Mouse (Mus musculus): Measurements from ENCODE around the gene Snrpc. TPM values are rescaled to one million over a fixed set of nuclear protein-coding genes. Genes with fewer than 3 reads are reported as not detected.
"Not testable (repeated sequence)": the region's sequence is repeated elsewhere in the genome, so short reads cannot be mapped to it uniquely, and the experiment has no call there.

Snrpc gene
- total RNA-seq (2021) = 10 to 100 TPM; 43.4 to 49.8 TPM
- long read RNA-seq, experiment 1, transcript Snrpc-201 (6 exons, 758 nt) = major isoform, 19 of 22 reads
- long read RNA-seq, experiment 1, partial matches to known transcripts = 3 of 22 reads
- long read RNA-seq, experiment 1, other reads (novel, unspliced or antisense) = 0 of 22 reads
- long read RNA-seq, experiment 2, transcript Snrpc-201 (6 exons, 758 nt) = major isoform, 14 of 16 reads
- long read RNA-seq, experiment 2, partial matches to known transcripts = 1 of 16 reads
- long read RNA-seq, experiment 2, other reads (novel, unspliced or antisense) = 1 of 16 reads

DNA sequence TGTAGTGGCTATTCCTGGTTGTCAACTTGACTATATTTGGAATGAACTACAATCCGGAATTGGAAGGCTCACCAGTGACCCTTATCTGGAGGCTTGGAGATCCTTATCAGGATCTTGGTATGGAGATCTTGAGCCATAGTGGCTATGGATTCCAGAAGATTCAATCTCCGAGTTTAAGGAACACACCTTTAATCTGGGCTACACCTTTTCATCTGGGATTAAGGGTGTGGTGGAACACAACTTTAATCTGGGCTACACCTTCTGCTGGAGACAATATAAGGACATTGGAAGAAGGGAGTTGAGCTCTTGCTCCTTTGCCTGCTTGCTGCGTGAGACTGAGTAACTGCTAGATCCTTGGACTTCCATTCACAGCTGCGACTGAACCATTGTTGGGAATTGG lies at the start of gene Snrpc:
Gene Snrpc (plus strand): TSS at position 301 of the 400 bp plus-strand sequence.
- not testable (repeated sequence) for H3K27ac ChIP-seq; DNase-seq (ENCODE audit: extremely low spot score in 1 of 2, low spot score in 2 of 2); H3K4me3 ChIP-seq
- intact Hi-C loops (cut with DNase I) = loop anchor here (5.0 to 10.0 kb wide), 2 partner anchors 183 to 706 kb away; partner anchors contain the start of genes Pacsin1 and Uqcc2

DNA sequence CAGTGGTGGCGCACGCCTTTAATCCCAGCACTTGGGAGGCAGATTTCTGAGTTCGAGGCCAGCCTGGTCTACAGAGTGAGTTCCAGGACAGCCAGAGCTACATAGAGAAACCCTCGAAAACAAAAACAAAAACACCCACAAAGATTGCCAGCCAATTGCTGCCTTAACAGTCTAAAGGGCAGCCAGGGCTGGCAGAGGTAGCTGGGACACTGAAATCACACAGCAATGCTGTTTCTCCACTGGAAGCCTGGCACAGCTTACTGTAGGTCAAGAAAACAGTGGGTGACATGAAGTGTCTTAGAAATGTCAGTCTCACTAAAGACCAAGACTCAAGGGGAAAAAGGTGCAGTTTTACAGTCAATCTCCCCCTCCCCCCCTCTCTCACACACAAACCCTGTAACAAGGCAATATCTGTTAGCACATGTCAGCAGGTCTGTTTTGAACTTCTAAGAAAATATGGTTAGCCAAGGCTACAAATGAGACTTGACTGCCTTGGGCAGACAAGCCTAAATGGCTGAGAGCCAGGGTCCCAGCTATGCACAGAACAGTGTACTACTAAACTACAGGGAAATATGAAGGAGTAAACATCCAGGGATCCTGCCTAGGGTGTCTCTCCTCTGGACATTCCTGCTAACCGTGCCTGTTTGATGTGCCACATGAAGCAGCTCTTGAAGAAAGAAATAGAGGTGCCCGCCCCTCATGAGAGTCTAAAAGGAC lies 49.3 kb upstream of the Snrpc start:
- DNase-seq (ENCODE audit: extremely low spot score in 1 of 2, low spot score in 2 of 2) = no peak
- no peak overlapping the region for H3K27ac ChIP-seq
- no peak overlapping the region for H3K4me3 ChIP-seq
- TF ChIP-seq CTCF (IDR thresholded peaks at IDR 0.05) = no peak
- intact Hi-C loops (cut with DNase I) = no loop called here

DNA sequence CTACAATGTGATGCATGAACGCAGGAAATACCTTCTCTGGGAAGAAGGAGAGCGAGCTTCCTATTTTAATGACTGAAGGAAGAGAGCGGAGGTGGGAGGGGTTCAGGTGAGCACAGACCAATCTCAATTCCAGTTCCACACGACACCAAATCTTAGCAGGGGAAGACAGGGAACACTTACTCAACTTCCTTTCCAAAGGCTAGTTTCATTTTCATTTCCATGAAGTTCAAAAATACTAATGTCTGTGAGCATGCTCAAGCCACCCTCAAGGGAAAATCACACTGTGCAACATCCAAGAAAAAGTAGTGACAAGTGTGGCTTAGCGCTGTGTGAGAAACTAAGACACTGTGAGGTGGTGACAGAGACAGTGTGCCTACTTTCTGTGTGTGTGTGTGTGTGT lies 47.9 kb upstream of the Snrpc start:
- intact Hi-C loops (cut with DNase I) = no loop called here

DNA sequence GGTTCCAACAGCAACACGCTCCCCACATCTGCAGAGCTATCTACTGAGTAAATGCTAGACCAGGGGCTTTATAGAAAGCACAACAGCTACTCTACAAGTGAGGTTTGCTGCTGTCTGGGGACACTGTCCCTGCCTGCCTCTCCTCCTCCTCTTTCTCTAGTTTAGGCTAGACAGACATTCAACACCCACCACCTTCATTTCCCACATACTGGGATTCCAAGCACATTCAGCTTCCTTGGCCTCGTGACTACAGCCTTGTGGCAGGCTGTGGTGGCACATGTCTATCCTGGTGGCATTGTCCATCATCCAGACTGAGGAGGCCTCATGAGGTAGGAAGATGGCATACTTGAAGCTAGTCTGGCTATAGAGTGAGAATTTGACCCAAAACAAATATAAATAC lies 47.0 kb upstream of the Snrpc start:
- Histone ChIP-seq H3K27ac (no peak overlapping the region), H3K4me3 (no peak overlapping the region)
- TF ChIP-seq CTCF (IDR thresholded peaks at IDR 0.05) = no peak; the same call in 1 of the 2 replicates
- intact Hi-C loops (cut with DNase I) = no loop called here
- DNase-seq (ENCODE audit: extremely low spot score in 1 of 2, low spot score in 2 of 2) = no peak

More for the DNA sequence above, 47.9 kb upstream of the Snrpc start:
- no peak overlapping the region for H3K4me3 ChIP-seq
- DNase-seq (ENCODE audit: extremely low spot score in 1 of 2, low spot score in 2 of 2) = no peak
- TF ChIP-seq CTCF (IDR thresholded peaks at IDR 0.05) = no peak
- no peak overlapping the region for H3K27ac ChIP-seq

DNA sequence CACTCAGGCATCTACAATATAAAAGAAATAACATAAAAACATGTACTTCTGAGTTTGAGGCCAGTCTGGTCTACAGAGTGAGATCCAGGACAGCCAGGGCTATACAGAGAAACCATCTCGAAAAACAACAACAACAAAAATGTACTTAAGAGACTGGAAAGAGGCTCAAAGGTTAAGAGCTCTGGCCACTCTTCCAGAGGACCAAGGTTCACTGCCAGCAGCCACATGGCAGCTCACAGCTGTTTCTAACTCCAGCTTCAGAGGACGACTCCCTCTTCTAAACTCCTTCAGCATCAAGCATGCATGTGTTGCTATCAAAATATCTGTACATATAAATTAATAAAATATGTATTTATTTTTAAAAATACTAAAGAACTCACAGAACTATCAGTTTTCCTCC lies 46.4 kb upstream of the Snrpc start:
- no peak for DNase-seq (ENCODE audit: extremely low spot score in 1 of 2, low spot score in 2 of 2)
- intact Hi-C loops (cut with DNase I) = no loop called here
- Histone ChIP-seq H3K4me3 (no peak overlapping the region), H3K27ac (no peak overlapping the region)
- TF ChIP-seq CTCF (IDR thresholded peaks at IDR 0.05) = no peak

DNA sequence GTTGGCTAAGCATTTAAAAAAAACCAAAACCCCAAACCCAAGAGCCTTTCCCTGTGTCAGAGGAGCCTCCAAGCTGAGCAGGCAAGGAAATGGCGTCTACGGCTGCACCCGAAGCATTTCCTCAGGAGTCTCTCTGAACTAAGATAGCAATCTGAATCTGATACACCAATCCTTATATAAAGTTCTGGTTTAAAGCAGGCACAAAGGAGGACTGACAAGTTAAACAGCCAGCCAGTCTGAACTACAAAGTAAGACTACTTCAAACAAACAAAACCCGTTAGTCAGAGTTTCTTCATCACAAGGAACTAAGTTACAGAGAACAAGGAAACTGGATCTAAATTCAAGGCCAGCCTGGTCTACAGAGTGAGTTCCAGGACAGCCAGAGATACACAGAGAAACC lies 45.4 kb upstream of the Snrpc start:
- Histone ChIP-seq H3K4me3 (no peak overlapping the region), H3K27ac (no peak overlapping the region)
- DNase-seq (ENCODE audit: extremely low spot score in 1 of 2, low spot score in 2 of 2) = no peak
- intact Hi-C loops (cut with DNase I) = no loop called here
- no peak for TF ChIP-seq CTCF (IDR thresholded peaks at IDR 0.05)

DNA sequence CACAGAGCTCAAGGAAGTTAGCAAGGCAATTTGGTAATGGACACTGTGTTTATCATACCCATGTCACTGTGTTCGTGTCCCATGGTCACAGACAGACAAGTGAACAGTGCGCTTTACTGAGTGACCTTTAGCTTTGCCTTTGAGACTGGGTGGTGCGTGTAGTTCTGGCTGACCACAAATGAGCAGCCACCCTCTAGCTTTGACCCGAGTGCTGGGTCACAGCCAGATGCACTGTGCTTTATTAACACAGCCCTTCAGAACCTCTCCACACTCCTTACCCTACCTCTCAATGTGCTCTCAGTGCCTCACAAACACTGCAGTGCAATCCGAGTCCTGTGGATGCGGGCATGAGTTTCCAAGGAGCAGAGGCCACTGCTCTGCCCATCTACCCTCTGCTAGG lies 44.8 kb upstream of the Snrpc start:
- H3K27ac ChIP-seq = no peak overlapping the region
- TF ChIP-seq CTCF (IDR thresholded peaks at IDR 0.05) = no peak
- H3K4me3 ChIP-seq = no peak overlapping the region
- intact Hi-C loops (cut with DNase I) = no loop called here
- no peak for DNase-seq (ENCODE audit: extremely low spot score in 1 of 2, low spot score in 2 of 2)

DNA sequence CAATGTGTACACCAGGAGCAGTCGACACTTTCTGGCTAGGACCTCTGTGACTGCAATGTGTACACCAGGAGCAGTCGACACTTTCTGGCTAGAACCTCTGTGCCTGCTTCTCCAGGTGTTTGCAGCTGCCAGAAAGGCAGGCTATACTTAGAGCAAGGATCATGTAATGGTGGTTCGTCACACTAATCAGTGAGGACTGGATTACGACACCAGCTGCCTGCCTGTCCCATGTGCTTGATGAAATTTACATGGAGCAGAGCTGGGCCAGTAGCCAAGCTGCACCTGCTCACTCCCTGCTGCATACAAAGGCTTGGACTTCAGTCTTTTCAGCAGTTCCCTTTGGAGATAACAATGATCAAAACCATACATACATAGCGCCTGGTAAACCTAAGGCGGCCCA lies 41.2 kb upstream of the Snrpc start:
- TF ChIP-seq CTCF (IDR thresholded peaks at IDR 0.05) = no peak
- intact Hi-C loops (cut with DNase I) = no loop called here
- no peak for DNase-seq (ENCODE audit: extremely low spot score in 1 of 2, low spot score in 2 of 2)
- Histone ChIP-seq H3K4me3 (no peak overlapping the region), H3K27ac (no peak overlapping the region)

DNA sequence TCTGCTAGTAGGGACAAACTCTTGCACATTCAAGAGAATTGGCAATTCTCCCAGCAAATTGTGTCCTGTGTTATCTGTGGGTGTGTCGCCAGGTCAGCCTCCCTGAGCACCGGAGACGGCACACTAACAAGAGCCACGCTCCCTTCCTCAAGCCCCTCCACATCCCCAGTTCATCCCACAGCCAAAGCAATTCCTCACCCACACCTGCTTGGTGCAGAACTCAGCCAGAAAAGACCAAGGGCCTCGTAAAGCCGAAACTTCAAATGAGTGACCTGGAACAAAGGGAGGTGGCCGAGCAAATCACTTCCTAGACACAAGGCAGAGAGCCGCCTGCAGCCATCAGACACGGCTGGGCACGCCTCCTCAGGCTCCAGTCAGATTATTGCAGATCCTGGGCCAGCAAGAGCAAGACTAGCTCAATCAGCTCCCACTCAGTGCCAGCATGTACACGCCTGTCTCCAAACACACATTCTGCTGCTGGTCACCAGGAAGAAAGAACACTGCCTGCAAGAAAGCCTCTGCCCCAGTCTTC lies 40.5 kb upstream of the Snrpc start:
- no peak for TF ChIP-seq CTCF (IDR thresholded peaks at IDR 0.05)
- H3K4me3 ChIP-seq = no peak overlapping the region
- intact Hi-C loops (cut with DNase I) = no loop called here
- H3K27ac ChIP-seq = no peak overlapping the region
- DNase-seq (ENCODE audit: extremely low spot score in 1 of 2, low spot score in 2 of 2) = peak in 1 of 2 experiments; percentile 29

DNA sequence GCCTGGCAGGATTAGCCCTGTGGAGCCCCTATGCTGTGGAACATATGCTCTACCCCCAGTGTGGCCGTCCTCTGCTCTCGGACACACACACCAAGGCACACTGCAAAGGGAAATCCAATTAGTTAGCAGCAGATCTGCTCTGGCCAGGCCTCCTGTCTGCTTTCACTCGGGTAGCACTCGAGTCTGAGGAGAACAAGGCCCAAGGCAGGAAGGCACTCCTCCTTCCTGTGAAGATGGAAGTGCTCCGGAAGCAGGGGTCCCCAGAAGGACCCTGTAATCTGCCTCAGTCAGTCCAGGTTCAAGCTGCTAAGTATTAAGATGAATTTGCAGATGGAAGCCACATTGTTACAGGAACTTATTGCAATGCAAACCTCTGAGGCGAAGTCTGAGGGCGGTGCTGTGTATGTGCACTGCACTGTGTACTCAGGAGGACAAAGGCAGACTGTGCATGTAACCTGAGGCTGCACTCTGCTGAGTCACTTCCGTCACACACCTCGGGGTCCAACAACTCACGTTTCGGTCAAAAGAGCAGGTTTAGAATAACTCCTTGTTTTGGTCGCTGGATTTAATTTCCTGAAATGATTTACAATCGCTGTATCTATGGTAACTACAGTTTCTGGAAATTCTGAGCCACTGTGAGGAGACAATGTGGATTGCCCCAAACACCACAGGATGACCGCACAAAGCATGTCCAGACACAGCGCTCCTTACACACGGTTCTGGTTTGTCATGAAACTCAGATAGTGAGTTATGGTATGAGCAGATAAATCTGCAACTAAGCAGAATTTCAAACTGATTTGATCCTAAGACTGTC lies 38.0 kb upstream of the Snrpc start:
- intact Hi-C loops (cut with DNase I) = no loop called here
- no peak overlapping the region for H3K27ac ChIP-seq
- DNase-seq (ENCODE audit: extremely low spot score in 1 of 2, low spot score in 2 of 2) = no peak
- TF ChIP-seq CTCF (IDR thresholded peaks at IDR 0.05) = no peak
- no peak overlapping the region for H3K4me3 ChIP-seq

DNA sequence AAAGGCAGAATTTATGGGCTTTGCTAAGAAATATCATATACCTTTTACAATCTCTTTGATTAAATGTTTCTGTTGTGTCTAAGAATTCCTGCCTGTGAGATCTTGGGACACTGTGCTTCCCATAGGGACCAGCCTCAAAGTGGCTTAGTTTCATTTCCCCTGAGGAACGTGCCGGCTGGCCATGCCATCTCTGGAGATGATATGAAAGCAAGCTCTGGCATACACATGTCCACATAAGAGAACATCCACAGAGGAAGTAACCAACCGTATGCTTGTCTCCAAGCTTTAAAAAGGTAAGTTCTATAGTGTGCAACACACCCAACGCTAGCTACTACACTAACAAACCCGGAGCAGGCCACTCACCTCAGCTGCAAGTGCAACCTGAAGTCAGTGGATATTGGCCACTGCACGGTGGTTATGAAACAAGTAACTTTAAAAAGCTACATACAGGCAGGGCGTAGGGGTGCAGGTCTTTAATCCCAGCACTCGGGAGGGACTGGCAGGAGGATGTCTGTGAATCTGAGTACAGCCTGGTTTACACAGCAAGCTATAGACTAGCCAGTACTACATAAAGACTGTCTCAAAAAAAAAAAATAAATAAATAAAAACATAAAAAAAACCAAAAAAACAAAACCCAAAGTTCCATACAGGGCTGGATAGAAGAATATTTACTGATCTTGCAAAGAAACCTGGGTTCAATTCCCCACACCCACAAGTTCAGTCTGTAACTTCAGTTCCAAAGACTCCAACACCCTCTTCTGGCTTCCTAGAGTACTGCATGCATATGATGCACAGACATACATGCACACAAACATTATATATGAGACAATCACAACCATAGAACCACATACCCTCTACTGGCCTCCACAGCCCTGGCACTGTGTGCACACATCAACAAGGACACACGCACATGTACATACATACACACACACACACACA lies 37.0 kb upstream of the Snrpc start:
- intact Hi-C loops (cut with DNase I) = no loop called here
- no peak overlapping the region for H3K4me3 ChIP-seq
- TF ChIP-seq CTCF (IDR thresholded peaks at IDR 0.05) = peak; percentile 28
- H3K27ac ChIP-seq = no peak overlapping the region
- DNase-seq (ENCODE audit: extremely low spot score in 1 of 2, low spot score in 2 of 2) = no peak

Data from left cerebral cortex, adult 2 months (tissue).